Mouse (Mus musculus) heart, postnatal 0 days (tissue): ENCODE data around the gene Pdzk1ip1.

Experiments
- CTCF ChIP-seq: IDR thresholded peaks from 2 replicates; pipeline ENCODE4 v1.5.1; 2016; ENCODE audit warnings: antibody characterized with exemption, control low read depth, low read depth
- EP300 ChIP-seq: IDR thresholded peaks from 2 replicates; pipeline ENCODE4 v1.6.1; 2016; ENCODE audit warnings: antibody characterized with exemption, low read depth

GRCm38 (mm10) chr4:115086763-115087415, 1.6 kb upstream of the Pdzk1ip1 start:
- TF ChIP-seq CTCF (no peak), EP300 (no peak)
